Mouse (Mus musculus): ENCODE measurements around the gene Trabd2b.

DNA sequence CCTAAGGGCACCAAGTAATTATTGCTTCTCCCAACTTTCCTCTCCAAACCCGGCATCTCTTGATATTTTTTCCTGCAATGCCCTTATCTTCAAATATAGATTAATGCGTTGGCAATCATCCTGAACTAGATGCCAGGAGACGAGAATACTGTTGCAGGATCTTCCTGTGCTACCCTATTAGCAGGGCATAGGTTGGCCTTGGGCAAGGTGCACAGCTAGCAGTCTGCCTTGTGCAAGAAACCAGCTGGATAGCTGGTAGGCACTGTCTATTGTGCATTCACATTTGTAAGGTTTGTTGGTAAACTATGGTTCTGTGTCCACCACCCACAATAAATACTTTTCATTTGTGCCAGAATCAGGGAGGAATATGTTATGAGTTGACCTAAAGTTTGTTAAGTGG, 992 bp downstream of the Trabd2b start:
- no peak for TF ChIP-seq POLR2A (IDR thresholded peaks at IDR 0.05; ENCODE audit: borderline replicate concordance, extremely low read depth, insufficient read depth, insufficient read length, poor library complexity, severe bottlenecking)
- no peak for TF ChIP-seq CTCF (IDR thresholded peaks at IDR 0.05; ENCODE audit: borderline replicate concordance, extremely low read depth, insufficient read depth, insufficient read length)
